Mouse (Mus musculus): ENCODE measurements around the gene Lnpep. TPM values are rescaled to one million over a fixed set of nuclear protein-coding genes. Genes with fewer than 3 reads are reported as not detected.

The Lnpep gene
- 192 TPM for total RNA-seq (2023)

DNA sequence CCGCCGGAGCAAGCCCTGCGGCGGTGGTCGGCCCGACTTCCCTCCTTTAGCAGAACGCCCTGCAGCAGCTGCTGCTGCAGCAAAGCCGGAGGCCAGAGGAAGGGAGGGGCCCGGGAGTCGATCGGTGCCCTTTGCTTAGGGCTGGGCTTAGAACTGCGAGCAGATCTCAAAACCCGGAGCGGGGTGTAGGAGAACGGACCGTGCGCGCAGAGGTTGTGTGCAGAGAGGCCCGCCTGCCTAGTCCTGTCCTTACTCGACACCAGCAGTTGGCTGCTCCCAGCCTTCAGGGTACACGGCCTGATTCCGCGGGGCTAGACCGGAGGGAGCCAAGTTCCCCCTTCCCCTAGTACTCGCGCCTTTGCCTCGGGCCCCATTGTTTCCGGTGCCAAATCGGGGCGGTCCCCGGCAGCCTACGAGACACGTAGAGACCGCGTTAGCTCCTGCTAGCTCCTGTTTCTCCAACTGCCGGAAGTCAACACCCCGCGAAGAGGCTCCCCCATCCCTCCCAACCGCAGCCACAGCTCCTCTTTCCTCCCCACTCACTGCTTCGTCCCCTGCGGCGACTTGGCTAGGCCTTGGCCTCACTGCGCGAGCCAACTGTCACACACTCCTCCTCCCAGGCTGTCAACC, at the start of gene Lnpep:
Gene Lnpep, minus strand, starts transcription at position 94 of the 630 bp plus-strand sequence.

Other genes starting within 250 kb of the Lnpep start
- gene Lix1, start 222.4 kb downstream of the Lnpep start, total RNA-seq (2023): 0.21 TPM
- not detected for gene Vmn2r90, start 78.7 kb upstream of the Lnpep start, total RNA-seq (2023)
- gene Spaca6, start 202.1 kb upstream of the Lnpep start, total RNA-seq (2023): 3.3 TPM
- not detected for gene Has1, start 230.2 kb upstream of the Lnpep start, total RNA-seq (2023)